In the genomic region with DNA sequence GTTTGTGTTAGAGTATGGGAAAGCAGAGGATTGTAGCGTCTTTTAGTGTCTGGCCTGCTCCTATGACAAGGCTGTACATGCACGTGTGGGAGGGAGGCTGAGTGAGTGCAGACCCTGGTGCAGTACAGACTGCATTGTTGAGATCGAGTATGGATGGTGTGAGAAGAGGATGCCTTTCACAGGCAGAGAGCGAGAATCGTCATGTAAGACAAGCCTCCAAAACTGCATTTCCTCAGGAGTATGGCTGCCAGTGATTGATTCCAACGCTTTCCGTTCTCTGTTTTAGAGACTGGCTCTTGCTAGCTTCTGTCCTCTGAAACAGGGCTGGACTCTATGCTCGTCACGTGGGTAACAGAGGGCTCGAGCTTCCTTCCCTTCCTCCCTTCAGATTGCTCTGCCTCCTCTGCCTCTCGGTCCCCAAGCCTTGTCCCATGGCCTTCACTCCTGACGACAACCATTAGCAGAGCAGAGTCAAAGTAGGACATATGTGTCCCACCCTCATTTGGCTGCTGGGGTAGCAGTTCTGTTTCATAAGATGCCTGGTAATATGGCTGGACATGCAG, we compare ENCODE assay signal across 9 mouse cellular contexts. TPM values are rescaled to one million over a fixed set of nuclear protein-coding genes. Genes with fewer than 3 reads are reported as not detected.
DNase-seq lines count a peak whose midpoint lies in the region; ATAC-seq and TF ChIP-seq lines count a peak whose summit lies in the region.
"Had no signal": no experiment of that assay in that cellular context is flagged by ENCODE, and none has a peak within 500 bp of the region (broad histone marks: within the 10 kb centered on the region; RNA-seq: fewer than 3 reads in every experiment).

No protein-coding gene starts in this region.

- H3K9me3 ChIP-seq in erythroblast, embryonic 14.5 days (ENCODE audit: control insufficient read depth, low read length): peaks cover 6% of the 10 kb centered on the region
- H3K9me3 ChIP-seq: neural tube, embryonic 12.5 days had no signal

- 36% methylated on average over 12 of the region's 12 CpGs for WGBS in lung, adult 2 months
- WGBS in small intestine, adult 2 months: 74% methylated on average over 12 of the region's 12 CpGs

- no peak for TF ChIP-seq CTCF in lung, adult 2 months (IDR thresholded peaks at IDR 0.05; ENCODE audit: insufficient read depth, low read length)
- TF ChIP-seq CTCF in small intestine, adult 2 months (IDR thresholded peaks at IDR 0.05; ENCODE audit: extremely low read depth, insufficient read length, insufficient replicate concordance, low read depth, low read length): no peak

- H3K4me1 ChIP-seq in erythroblast, embryonic 14.5 days (ENCODE audit: control insufficient read depth): peaks cover 97% of the 10 kb centered on the region
- peaks cover 46% of the 10 kb centered on the region for H3K4me1 ChIP-seq in lung, adult 2 months (ENCODE audit: control insufficient read depth, insufficient read depth, low read length)
- peaks cover 2% of the 10 kb centered on the region for H3K4me1 ChIP-seq in small intestine, adult 2 months (ENCODE audit: control insufficient read depth, insufficient read depth, insufficient read length, low read length)

- peak; percentile 28; the same call in 1 of the 2 replicates for TF ChIP-seq POLR2A in lung, adult 2 months (IDR thresholded peaks at IDR 0.05; ENCODE audit: borderline replicate concordance, extremely low read depth, low read depth, low read length)
- TF ChIP-seq POLR2A in small intestine, adult 2 months (IDR thresholded peaks at IDR 0.05; ENCODE audit: low read depth, low read length): no peak

- H3K27me3 ChIP-seq in erythroblast, embryonic 14.5 days (ENCODE audit: control insufficient read depth): no peaks in the 10 kb centered on the region
- H3K27me3 ChIP-seq in small intestine, adult 2 months (ENCODE audit: control insufficient read depth, insufficient read depth, low read length): no peaks in the 10 kb centered on the region
- H3K27me3 ChIP-seq: neural tube, embryonic 12.5 days had no signal

- peak overlapping the region; percentile 28 for H3K4me3 ChIP-seq in erythroblast, embryonic 14.5 days (replicated peaks)
- H3K4me3 ChIP-seq in lung, adult 2 months (replicated peaks; ENCODE audit: extremely low read depth, low read depth, low read length): peak overlapping the region; percentile 25
- H3K4me3 ChIP-seq in small intestine, adult 2 months (ENCODE audit: low read depth, low read length): no peak overlapping the region
- H3K4me3 ChIP-seq: neural tube, embryonic 12.5 days had no signal

- DNase-seq in lung, adult 2 months: no peak
- DNase-seq in lung, postnatal 36 days: no peak
- DNase-seq in kidney, postnatal 10 days: peak; percentile 57
- DNase-seq in cerebellum, adult 11 months: no peak
- DNase-seq in embryo, embryonic 9.5 days (ENCODE audit: extremely low spot score): no peak

- no peak for ATAC-seq in erythroblast, adult 5-6 weeks (replicated peaks; ENCODE audit: low FRiP score, poor library complexity, severe bottlenecking)

- H3K36me3 ChIP-seq in erythroblast, embryonic 14.5 days (ENCODE audit: control insufficient read depth): peaks cover 52% of the 10 kb centered on the region
- H3K36me3 ChIP-seq in small intestine, adult 2 months (ENCODE audit: control insufficient read depth, insufficient read depth, low read length): no peaks in the 10 kb centered on the region
- H3K36me3 ChIP-seq: neural tube, embryonic 12.5 days had no signal

- peak overlapping the region; percentile 55; the same call in 1 of the 2 replicates for H3K27ac ChIP-seq in small intestine, adult 2 months (ENCODE audit: insufficient read depth, low read depth, low read length)
- H3K27ac ChIP-seq: neural tube, embryonic 12.5 days had no signal

RNA-seq across cellular contexts. Expression of a gene that starts 12.4 kb away (rescaled TPM):
- polyA plus RNA-seq in erythroblast, embryonic 14.5 days (2012): 2.5 and 3.2 TPM in 2 replicates
- total RNA-seq in erythroblast, adult 5-6 weeks (2015; ENCODE audit: low replicate concordance): 105 and 106 TPM in 2 replicates
- total RNA-seq in erythroblast, adult 5-6 weeks (2017; ENCODE audit: low replicate concordance): 145 and 205 TPM in 2 replicates
- polyA plus RNA-seq in lung, adult 2 months (2012; rRNA removed): 123 and 152 TPM in 2 replicates
- polyA plus RNA-seq in small intestine, adult 2 months (2012; rRNA removed): 6.4 and 10.3 TPM in 2 replicates

Comparison
In these comparisons a context has a peak if more than half of its experiments do, and no peak if none do; other contexts are left out.
1. RNA of a gene that starts 12.4 kb away (polyA plus RNA-seq): 123 to 152 TPM in lung, adult 2 months; 6.4 to 10.3 TPM in small intestine, adult 2 months and 2.5 to 3.2 TPM in erythroblast, embryonic 14.5 days; every median in the first group is over 10 times any median in the second.